Comparison of ENCODE assay signal across 8 mouse cellular contexts in the genomic region with DNA sequence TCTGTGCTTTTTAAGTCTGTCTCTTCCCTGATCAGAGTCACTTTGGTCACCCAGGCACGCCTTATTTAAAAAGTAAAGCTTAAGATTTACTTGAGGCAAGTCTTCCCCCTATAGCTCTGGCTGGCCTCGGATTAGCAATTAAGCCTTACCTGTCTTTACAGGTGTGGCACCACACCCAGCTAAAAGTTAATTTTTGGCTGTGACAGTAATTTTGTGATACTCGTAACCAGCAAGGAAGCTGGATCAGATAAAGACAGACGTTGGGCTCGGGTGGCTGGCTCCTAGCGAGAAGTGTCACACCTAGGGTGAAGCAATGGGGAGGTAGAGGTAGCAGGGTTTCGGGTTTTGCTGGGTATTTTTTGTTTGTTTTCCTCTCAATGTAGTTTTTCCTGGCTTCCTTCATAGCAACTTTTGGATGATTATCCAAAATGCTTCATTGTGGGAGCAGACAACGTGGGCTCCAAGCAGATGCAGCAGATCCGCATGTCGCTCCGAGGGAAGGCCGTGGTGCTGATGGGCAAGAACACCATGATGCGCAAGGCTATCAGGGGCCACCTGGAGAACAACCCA. TPM values are rescaled to one million over a fixed set of nuclear protein-coding genes. Genes with fewer than 3 reads are reported as not detected.
DNase-seq lines count a peak whose midpoint lies in the region; ATAC-seq and TF ChIP-seq lines count a peak whose summit lies in the region.

No protein-coding gene starts in this region.

- H3K4me1 ChIP-seq in embryonic fibroblast, embryonic 13.5 days (ENCODE audit: control insufficient read depth, insufficient read depth, low read length), result peaks cover 4% of the 10 kb centered on the region; the same call in 1 of the 2 replicates
- H3K4me1 ChIP-seq in limb, embryonic 12.5 days (replicated peaks), result peaks cover 38% of the 10 kb centered on the region
- peaks cover 29% of the 10 kb centered on the region for H3K4me1 ChIP-seq in neural tube, embryonic 15.5 days

- no peaks in the 10 kb centered on the region for H3K9me3 ChIP-seq in limb, embryonic 12.5 days
- H3K9me3 ChIP-seq in neural tube, embryonic 15.5 days (replicated peaks), result no peaks in the 10 kb centered on the region

- DNase-seq in layer of hippocampus, adult 2 months (ENCODE audit: low spot score in 2 of 2), result no peak
- DNase-seq in layer of hippocampus, postnatal 10 days (ENCODE audit: low spot score in 2 of 2), result no peak
- no peak for DNase-seq in spleen, postnatal 14 days (ENCODE audit: low spot score in 2 of 2)
- no peak for DNase-seq in adrenal gland, adult 18-20 months (ENCODE audit: low spot score in 2 of 2)
- no peak for DNase-seq in frontal cortex, postnatal 10 days (ENCODE audit: low spot score in 2 of 2)

- H3K27ac ChIP-seq in layer of hippocampus, adult 2 months, result peak overlapping the region; percentile 96; the same call in 1 of the 2 replicates
- H3K27ac ChIP-seq in embryonic fibroblast, embryonic 13.5 days (ENCODE audit: insufficient read depth, low read length), result peak overlapping the region; percentile 59
- H3K27ac ChIP-seq in limb, embryonic 12.5 days, result no peak overlapping the region
- no peak overlapping the region for H3K27ac ChIP-seq in neural tube, embryonic 15.5 days (replicated peaks)

- H3K9ac ChIP-seq in limb, embryonic 12.5 days (replicated peaks), result peak overlapping the region; percentile 97
- H3K9ac ChIP-seq in neural tube, embryonic 15.5 days (replicated peaks), result peak overlapping the region; percentile 94

- ATAC-seq in limb, embryonic 12.5 days (ENCODE audit: insufficient number of reproducible peaks, insufficient read depth, low FRiP score, low TSS enrichment, low read depth), result no peak
- ATAC-seq in neural tube, embryonic 15.5 days (ENCODE audit: low FRiP score), result no peak

- H3K27me3 ChIP-seq in limb, embryonic 12.5 days, result no peaks in the 10 kb centered on the region
- no peaks in the 10 kb centered on the region for H3K27me3 ChIP-seq in neural tube, embryonic 15.5 days (replicated peaks)

- peak overlapping the region; percentile 88 for H3K4me3 ChIP-seq in layer of hippocampus, adult 2 months
- H3K4me3 ChIP-seq in embryonic fibroblast, embryonic 13.5 days (ENCODE audit: insufficient read depth, low read length), result peak overlapping the region; percentile 86
- H3K4me3 ChIP-seq in limb, embryonic 12.5 days (replicated peaks), result peak overlapping the region; percentile 92
- H3K4me3 ChIP-seq in neural tube, embryonic 15.5 days (replicated peaks), result peak overlapping the region; percentile 76

- TF ChIP-seq CTCF in layer of hippocampus, adult 2 months (conservative IDR thresholded peaks at IDR 0.05), result no peak
- TF ChIP-seq CTCF in embryonic fibroblast, embryonic 13.5 days (IDR thresholded peaks at IDR 0.05; ENCODE audit: borderline replicate concordance, insufficient read depth, low read length), result no peak

- peaks cover 43% of the 10 kb centered on the region for H3K36me3 ChIP-seq in limb, embryonic 12.5 days
- peaks cover 36% of the 10 kb centered on the region for H3K36me3 ChIP-seq in neural tube, embryonic 15.5 days

- 35% methylated on average over 13 of the region's 13 CpGs for WGBS in limb, embryonic 12.5 days
- 46% methylated on average over 13 of the region's 13 CpGs for WGBS in neural tube, embryonic 15.5 days

- TF ChIP-seq POLR2A in embryonic fibroblast, embryonic 13.5 days (IDR thresholded peaks at IDR 0.05; ENCODE audit: low read depth, low read length), result no peak; the same call in 1 of the 2 replicates

- peak overlapping the region; percentile 74 for H3K4me2 ChIP-seq in limb, embryonic 12.5 days
- H3K4me2 ChIP-seq in neural tube, embryonic 15.5 days, result peak overlapping the region; percentile 71

RNA-seq across cellular contexts. Expression of a gene that starts 1.2 kb away (rescaled TPM):
- total RNA-seq in layer of hippocampus, adult 2 months (2021), result 100 to 1,000 TPM; 225 to 234 TPM
- total RNA-seq in layer of hippocampus, postnatal 10 days (2021), result 100 to 1,000 TPM; 458 to 467 TPM
- polyA plus RNA-seq in embryonic fibroblast, embryonic 13.5 days (2011; ENCODE audit: insufficient read length, low read depth, missing spikeins), result 3,023 and 3,024 TPM in 2 replicates
- polyA plus RNA-seq in limb, embryonic 12.5 days (2016; fragmentation: Nextera tagmentation; extraction: Ambion mirVana), result 1,237 and 1,243 TPM in 2 replicates
- polyA plus RNA-seq in neural tube, embryonic 15.5 days (2015; fragmentation: Nextera tagmentation; extraction: Ambion mirVana), result 785 and 1,036 TPM in 2 replicates
- total RNA-seq in adrenal gland, adult 18-20 months (2021), result 100 to 1,000 TPM; 706 to 758 TPM

RNA-seq across cellular contexts. Expression of a gene that starts 4.6 kb away (rescaled TPM):
- total RNA-seq in layer of hippocampus, adult 2 months (2021), result 10 to 100 TPM; 74.5 to 76.7 TPM
- total RNA-seq in layer of hippocampus, postnatal 10 days (2021), result 10 to 100 TPM; 76.4 to 96.2 TPM
- 39.5 and 40.7 TPM in 2 replicates for polyA plus RNA-seq in embryonic fibroblast, embryonic 13.5 days (2011; ENCODE audit: insufficient read length, low read depth, missing spikeins)
- 55.4 and 57.4 TPM in 2 replicates for polyA plus RNA-seq in limb, embryonic 12.5 days (2016; fragmentation: Nextera tagmentation; extraction: Ambion mirVana)
- polyA plus RNA-seq in neural tube, embryonic 15.5 days (2015; fragmentation: Nextera tagmentation; extraction: Ambion mirVana), result 35.7 and 37.6 TPM in 2 replicates
- 10 to 100 TPM; 51.7 to 59.0 TPM for total RNA-seq in adrenal gland, adult 18-20 months (2021)

RNA-seq across cellular contexts. Expression of a gene that starts 53.9 kb away (rescaled TPM):
- total RNA-seq in layer of hippocampus, adult 2 months (2021), result 10 to 100 TPM; 40.8 to 47.3 TPM
- total RNA-seq in layer of hippocampus, postnatal 10 days (2021), result 10 to 100 TPM; 30.0 to 30.8 TPM
- 25.7 and 35.2 TPM in 2 replicates for polyA plus RNA-seq in embryonic fibroblast, embryonic 13.5 days (2011; ENCODE audit: insufficient read length, low read depth, missing spikeins)
- polyA plus RNA-seq in limb, embryonic 12.5 days (2016; fragmentation: Nextera tagmentation; extraction: Ambion mirVana), result 40.3 and 47.1 TPM in 2 replicates
- polyA plus RNA-seq in neural tube, embryonic 15.5 days (2015; fragmentation: Nextera tagmentation; extraction: Ambion mirVana), result 21.3 and 28.2 TPM in 2 replicates
- total RNA-seq in adrenal gland, adult 18-20 months (2021), result 10 to 100 TPM; 34.1 to 42.2 TPM

Comparison
In these comparisons a context has a peak if more than half of its experiments do, and no peak if none do; other contexts are left out.
1. H3K27ac ChIP-seq: peak in layer of hippocampus, adult 2 months (single experiment) and embryonic fibroblast, embryonic 13.5 days (single experiment); none in limb, embryonic 12.5 days (single experiment) and neural tube, embryonic 15.5 days (single experiment).
2. Peak in every context shown above with its lines, with median percentiles within 50 percentile points of each other: H3K4me3 ChIP-seq.